Mouse (Mus musculus): ENCODE results near the gene Psd4.

GRCm38 (mm10) chr2:24367895-24368261, 498 bp downstream of the Psd4 start:
- TF ChIP-seq POLR2A (IDR thresholded peaks at IDR 0.05; ENCODE audit: borderline replicate concordance, extremely low read depth, low read depth, low read length) (no peak), CTCF (IDR thresholded peaks at IDR 0.05; ENCODE audit: insufficient read depth, low read length) (no peak)
